Mouse (Mus musculus) layer of hippocampus, adult 8-10 months (tissue): ENCODE data around the gene Arhgap20. TPM values are rescaled to one million over a fixed set of nuclear protein-coding genes. Genes with fewer than 3 reads are reported as not detected.

Source experiments
- total RNA-seq, 4 experiments: library from RNA; stranded (reverse); gene quantifications; 2 replicates each; pipeline ENCODE4 v1.2.4; 2022

Gene Arhgap20
- total RNA-seq, 4 experiments from 2014 or later: 54.0 to 68.6 (median 63.4) TPM

Other genes with a start within 250 kb of the Arhgap20 start
- gene Fdx1, start 198.2 kb downstream of the Arhgap20 start, total RNA-seq: 10 to 100 TPM; 16.4 to 18.8 (median 17.4) TPM